Mouse (Mus musculus) ES-CJ7 (cell line): ENCODE measurements at regions not wholly inside any gene's neighbourhood (a gene's known extent, or its start where the extent isn't known, plus 50 kb on each side); places are given as distances from the start of the nearest gene placed in this dataset.

Experiments used
- DNase-seq: peaks from one replicate; pipeline ENCODE4 v3.0.0; 2011; ENCODE audit warnings: low read depth, low spot score

GRCm38 (mm10) chr1:71948686-71949085 lies 263.4 kb downstream of the Mreg start:
- DNase-seq = no peak

DNA sequence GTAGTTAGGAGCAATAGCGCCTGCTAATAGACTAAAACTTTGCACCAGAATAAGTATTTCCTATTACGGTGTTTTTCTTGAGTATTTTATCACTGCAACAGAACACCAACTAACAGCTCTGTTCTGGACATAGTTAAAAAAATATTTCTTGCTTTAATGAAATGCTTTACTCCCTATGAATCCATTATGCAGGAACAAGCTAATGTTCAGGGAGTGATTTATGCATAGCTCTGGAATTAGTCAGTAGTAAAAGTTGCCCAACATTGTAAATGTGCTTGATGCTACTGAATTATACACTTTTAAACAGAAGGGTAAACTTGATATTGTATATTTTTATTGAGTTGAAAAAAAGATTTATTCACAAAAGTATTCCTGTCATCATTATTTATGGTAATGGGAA lies 264.6 kb downstream of the Mreg start:
- DNase-seq = no peak

DNA sequence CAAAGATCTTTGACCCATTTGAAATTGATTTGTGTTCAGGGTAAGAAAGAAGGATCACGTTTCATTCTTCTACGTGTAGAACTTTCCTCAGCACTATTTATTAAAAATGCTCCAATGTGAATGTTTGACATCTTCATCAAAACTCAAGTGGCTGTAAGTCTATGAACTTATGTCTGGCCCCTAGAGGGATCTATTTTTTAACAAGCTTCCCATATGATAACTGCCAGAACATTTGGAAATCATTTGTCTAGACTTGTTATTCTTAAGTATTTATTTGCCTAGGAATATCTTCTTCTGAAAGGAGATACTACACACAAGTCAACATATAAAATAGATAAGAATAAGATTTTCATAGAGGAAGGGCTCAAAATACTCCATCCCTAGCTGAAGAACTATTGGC lies 265.2 kb downstream of the Mreg start:
- no peak for DNase-seq

GRCm38 (mm10) chr1:71945070-71945469 lies 267.0 kb downstream of the Mreg start:
- DNase-seq = no peak

DNA sequence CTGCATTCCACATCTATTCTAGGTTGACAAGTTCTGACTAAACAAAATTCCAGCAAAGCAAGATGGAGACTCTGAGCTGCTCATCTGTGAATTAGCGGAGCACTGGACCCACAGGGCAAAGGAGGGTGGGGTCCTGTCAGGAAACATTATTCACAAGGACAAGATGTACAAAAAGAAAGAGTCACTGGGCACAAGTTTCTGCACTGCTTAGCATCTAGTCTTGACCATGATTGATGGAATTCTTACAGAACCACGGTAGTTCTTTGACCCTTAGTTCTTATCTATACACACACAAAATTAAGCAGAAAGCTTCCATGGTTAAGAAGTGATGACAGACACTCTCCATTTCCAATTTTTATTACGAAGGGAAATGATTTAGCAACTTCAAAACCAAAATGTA lies 267.6 kb downstream of the Mreg start:
- no peak for DNase-seq

DNA sequence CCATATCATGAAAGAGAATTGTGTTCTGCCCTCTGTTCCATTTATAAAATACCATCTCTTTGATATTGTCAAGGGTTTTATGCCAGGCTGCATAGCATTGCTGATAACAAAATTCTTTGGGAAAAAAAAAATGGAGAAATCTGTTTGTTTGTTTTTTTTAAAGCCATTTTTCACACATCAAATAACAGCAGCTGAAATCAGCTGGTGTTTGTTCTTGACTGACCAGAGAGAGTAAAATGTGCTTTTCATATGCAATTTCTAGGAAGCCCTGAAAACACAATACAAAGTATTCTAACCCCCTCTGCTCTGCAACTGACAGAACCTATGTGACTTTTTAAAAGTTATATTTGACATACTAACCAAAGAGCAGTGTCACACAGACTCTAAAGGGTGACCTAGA lies 270.0 kb downstream of the Mreg start:
- no peak for DNase-seq

GRCm38 (mm10) chr1:71941688-71942087 lies 270.4 kb downstream of the Mreg start:
- DNase-seq = no peak

DNA sequence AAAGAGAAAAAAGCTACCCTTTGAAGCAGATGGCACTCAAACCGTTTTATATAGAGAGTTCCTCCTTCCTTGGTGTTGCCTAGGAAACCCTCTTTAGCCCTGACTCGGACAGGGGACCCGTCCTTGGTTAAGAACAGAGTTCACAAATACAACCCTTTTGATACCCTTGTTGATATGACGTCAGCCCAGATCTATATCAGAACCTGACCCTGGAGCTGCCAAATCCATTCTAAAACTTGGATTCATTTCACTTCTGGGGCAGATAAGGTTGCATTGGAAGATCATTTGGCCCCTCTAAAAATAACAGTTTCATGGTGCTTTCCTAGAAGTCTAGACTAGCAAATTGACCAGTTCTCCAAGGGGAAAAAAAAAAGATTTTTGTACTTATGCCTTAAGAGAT lies 271.2 kb downstream of the Mreg start:
- DNase-seq = no peak

- no peak for DNase-seq
Measured at GRCm38 (mm10) chr1:71938323-71939007, 273.6 kb downstream of the Mreg start.

GRCm38 (mm10) chr1:71937922-71938321 lies 274.2 kb downstream of the Mreg start:
- DNase-seq = no peak

GRCm38 (mm10) chr1:71937168-71937567 lies 274.9 kb downstream of the Mreg start:
- no peak for DNase-seq

DNA sequence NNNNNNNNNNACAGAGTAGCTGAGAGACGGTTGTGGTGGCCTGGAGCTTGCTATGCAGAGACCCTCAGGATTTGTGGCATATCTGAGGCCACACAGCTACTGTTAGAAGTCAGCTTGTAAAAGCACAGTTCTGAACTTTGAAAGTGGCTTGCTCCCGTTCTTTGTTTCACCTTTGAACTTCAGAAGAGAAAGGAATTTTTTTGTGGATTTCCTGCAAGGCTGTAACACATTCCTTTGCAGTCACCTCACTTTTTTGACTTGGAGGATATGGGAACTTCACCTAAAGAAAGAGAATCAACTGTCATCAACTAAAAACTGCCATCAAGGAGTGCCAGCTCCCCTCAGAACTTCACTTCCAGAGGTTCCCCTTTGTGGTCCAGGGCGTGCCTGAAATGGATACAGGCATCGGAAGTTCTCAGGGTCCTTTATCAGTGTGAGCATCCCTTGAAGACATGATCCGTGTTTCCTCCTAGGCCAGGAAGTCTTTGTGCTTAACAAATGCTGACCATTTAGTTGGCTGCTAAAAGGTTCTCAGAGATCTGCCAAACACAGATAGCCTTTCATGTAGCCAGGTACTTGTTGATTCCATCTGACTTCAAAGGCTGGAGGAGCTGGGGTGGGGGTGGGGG lies 275.5 kb downstream of the Mreg start:
- DNase-seq = no peak

DNA sequence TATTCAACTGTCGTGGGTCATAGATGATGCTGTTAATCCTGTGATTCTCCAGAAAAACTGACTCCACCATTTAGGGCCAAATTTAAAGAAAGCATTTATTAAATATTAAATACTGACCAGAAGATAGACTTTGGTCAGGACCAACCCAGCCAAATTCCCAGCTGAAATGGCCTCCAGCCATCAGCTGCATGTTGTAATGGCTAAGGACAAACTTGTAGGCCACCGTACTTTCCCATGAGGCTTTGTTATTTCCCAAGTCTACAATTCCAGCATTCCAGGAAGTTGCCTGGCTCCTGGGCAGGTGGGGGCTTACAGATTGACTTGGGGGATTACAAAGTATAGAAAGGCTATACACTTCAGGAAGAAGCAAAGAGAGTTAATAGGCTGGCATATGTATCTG lies 272.5 kb upstream of the Fn1 start:
- no peak for DNase-seq

- no peak for DNase-seq
Measured at GRCm38 (mm10) chr1:71924884-71925283, 271.9 kb upstream of the Fn1 start.

DNA sequence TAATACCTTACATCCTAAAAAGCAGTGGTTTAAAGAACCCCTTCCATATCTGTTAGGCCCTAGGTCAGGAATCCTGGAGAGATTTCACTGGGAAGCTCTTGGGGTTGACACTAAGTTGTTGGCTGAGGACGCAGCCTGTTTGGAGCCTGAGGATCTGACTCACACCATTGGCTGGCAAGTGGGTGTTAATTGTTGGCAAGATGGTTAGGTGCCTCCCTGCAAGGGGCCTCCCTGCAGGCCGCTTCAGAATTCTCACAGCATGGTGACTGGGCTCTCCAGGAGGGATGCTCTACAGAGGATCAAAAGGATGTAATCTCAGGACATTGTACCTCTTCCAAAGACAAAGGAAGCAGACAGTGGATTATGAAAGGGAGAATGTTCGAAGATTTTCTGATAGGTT lies 270.7 kb upstream of the Fn1 start:
- no peak for DNase-seq

DNA sequence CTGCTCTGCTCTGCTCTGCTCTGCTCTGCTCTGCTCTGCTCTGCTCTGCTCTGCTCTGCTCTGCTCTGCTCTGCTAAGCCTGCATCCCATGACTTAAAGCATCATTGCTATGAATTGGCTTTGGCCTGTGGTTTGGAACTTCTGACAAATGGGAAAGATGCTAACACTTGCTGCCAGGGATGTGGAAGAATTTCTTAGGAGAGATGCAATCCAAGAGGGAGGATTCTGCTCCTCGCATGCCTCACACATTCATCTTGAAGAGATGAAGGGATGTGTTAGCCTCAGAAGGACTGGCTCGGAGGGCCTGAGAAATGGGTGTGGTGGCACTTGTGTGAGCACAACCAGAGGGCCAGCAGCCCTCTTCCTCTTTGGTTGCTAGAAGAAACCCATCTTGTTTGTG lies 268.5 kb upstream of the Fn1 start:
- no peak for DNase-seq

DNA sequence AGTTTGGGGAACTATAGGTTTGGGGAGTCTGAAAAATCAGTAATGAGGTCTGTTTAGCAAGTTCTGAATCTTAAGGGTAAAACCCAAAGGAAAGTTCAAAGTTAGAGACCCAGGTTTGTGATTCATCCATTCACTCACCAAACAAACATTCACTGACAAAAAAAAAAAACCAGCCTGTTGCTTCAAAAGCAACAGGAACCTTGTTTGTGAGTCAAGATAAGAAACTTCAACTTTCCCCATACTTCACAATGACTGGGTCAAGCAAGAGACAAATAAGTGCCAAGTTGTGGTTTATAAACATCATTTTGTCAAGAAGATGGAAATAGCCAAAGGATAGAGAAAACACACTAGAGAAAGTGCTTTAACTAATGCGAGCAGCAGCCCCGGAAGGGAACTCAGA lies 266.9 kb upstream of the Fn1 start:
- no peak for DNase-seq

DNA sequence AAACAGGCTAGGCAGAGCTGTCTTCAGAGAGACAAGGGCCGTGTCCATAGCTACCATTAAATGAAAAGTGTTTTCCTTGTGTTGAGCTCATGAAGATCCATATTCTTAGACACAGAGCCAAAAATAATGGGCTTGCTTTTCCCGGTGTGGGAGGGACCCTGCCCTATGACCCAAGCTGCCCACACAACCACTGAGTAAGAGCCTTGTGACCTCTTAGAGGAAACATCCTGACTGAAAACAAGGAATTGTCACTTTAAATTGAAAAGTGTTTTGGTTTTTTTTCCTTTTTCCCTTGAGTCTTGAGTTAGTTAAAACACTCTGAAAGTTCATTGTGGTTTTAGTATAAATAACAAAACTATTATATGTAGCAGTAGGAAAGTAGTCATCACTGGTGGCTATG lies 264.0 kb upstream of the Fn1 start:
- DNase-seq = no peak

GRCm38 (mm10) chr1:71914439-71914838 lies 261.4 kb upstream of the Fn1 start:
- DNase-seq = no peak

DNA sequence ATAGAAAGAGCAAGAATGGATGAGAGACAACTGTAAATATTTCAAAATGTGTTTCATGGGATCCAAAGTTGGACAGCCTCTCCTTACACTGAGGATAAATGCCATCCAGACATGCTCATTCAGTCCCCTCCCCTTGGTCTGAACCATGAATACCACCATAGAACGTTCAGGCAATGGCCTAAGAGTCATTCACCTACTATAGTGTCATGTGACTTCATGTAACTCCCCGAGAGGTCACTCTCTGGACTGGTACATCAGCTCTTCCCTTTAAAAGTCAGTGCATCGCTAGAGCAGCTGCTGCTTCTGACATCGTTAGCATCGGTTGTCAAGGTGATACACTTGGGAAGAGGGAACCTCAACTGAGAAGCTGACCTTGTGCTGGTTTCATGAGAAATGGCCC lies 260.2 kb upstream of the Fn1 start:
- DNase-seq = no peak

GRCm38 (mm10) chr1:71912441-71912840 lies 259.4 kb upstream of the Fn1 start:
- DNase-seq = no peak

DNA sequence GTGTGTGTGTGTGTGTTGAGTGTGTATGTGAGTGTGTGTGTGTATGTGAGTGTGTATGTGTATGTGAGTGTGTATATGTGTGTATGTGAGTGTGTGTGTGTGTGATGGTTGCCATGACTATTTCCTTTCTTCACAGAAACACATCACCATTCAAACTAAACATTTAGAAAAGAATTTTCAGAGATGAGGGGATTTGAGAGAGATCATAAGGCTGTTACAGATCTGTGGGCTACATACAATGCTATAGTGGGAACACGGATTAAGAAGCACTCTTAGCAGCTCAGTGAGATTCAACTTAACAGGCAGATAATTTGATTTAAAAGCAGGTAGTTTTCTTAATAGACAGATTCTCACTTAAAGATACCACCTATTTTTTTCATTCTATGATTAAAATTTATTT lies 257.1 kb upstream of the Fn1 start:
- no peak for DNase-seq

- no peak for DNase-seq
Measured at GRCm38 (mm10) chr1:71909508-71910124, 256.6 kb upstream of the Fn1 start.
